Mouse (Mus musculus): ENCODE measurements around the gene Guca1b. TPM values are rescaled to one million over a fixed set of nuclear protein-coding genes. Genes with fewer than 3 reads are reported as not detected.

Gene Guca1b
- polyA plus RNA-seq (2012; rRNA removed), result 0.26 and 0.36 TPM in 2 replicates

DNA sequence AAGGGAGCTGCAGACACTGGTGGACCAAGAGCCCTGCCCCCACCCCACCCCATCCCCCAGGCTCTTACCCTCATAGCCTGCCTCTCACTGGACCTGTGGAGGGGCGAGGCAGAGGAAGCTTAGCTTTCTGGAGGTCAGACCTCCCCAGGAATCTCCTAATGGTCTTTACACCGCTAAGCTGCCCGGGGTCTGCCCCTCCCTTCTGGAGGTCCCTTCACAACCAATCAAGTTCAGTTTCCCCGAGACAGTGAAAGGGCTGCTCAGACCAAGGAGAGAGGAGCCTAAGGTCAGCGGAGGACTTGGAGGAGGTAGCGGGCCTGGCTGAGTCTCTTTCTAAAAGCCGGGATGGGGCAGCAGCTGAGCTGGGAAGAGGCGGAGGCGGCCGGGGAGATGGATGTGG lies at the start of gene Guca1b:
TSS of gene Guca1b (plus strand) at position 249 of the 400 bp plus-strand sequence.
- H3K4me1 ChIP-seq (ENCODE audit: control insufficient read depth, insufficient read depth, low read length), result peaks cover 2% of the 10 kb centered on the region
- no peak within 1 kb of the TSS for H3K27ac ChIP-seq (ENCODE audit: control insufficient read depth, insufficient read depth, low read depth, low read length)
- no peak within 1 kb of the TSS for H3K4me3 ChIP-seq (ENCODE audit: control insufficient read depth, low read depth, low read length)
- no peaks in the 10 kb centered on the region for H3K36me3 ChIP-seq (ENCODE audit: control insufficient read depth, insufficient read depth, low read length)
- TF ChIP-seq POLR2A (IDR thresholded peaks at IDR 0.05; ENCODE audit: control insufficient read depth, low read depth, low read length), result no peak
- TF ChIP-seq CTCF (IDR thresholded peaks at IDR 0.05; ENCODE audit: control insufficient read depth, insufficient read depth, insufficient replicate concordance, low read depth, low read length), result no peak
- no peaks in the 10 kb centered on the region for H3K27me3 ChIP-seq (ENCODE audit: control insufficient read depth, insufficient read depth, low read length)

DNA sequence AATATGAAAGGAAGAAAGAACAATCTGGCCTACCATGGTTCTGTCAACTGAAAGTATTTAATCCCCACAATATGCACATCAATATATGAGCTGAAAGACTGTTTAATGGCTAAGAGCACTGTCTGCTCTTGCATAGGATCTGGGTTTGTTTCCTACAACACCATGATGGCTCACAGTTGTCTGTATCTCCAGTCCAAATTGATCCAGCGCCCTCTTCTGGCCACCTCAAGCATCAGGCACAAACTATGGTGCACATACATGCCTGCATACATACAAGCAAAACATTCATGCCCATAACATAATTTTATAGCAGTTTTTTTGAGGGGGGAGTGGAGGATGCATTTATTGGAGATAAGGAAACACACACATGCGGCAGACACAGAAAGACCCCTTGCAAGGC lies 42.1 kb upstream of the Guca1b start:
- Histone ChIP-seq H3K27ac (ENCODE audit: control insufficient read depth, insufficient read depth, low read depth, low read length) (no peak overlapping the region), H3K4me1 (ENCODE audit: control insufficient read depth, insufficient read depth, low read length) (no peaks in the 10 kb centered on the region), H3K36me3 (ENCODE audit: control insufficient read depth, insufficient read depth, low read length) (no peaks in the 10 kb centered on the region), H3K27me3 (ENCODE audit: control insufficient read depth, insufficient read depth, low read length) (no peaks in the 10 kb centered on the region), H3K4me3 (ENCODE audit: control insufficient read depth, low read depth, low read length) (no peak overlapping the region)
- TF ChIP-seq CTCF (IDR thresholded peaks at IDR 0.05; ENCODE audit: control insufficient read depth, insufficient read depth, insufficient replicate concordance, low read depth, low read length), result no peak
- no peak for TF ChIP-seq POLR2A (IDR thresholded peaks at IDR 0.05; ENCODE audit: control insufficient read depth, low read depth, low read length)

DNA sequence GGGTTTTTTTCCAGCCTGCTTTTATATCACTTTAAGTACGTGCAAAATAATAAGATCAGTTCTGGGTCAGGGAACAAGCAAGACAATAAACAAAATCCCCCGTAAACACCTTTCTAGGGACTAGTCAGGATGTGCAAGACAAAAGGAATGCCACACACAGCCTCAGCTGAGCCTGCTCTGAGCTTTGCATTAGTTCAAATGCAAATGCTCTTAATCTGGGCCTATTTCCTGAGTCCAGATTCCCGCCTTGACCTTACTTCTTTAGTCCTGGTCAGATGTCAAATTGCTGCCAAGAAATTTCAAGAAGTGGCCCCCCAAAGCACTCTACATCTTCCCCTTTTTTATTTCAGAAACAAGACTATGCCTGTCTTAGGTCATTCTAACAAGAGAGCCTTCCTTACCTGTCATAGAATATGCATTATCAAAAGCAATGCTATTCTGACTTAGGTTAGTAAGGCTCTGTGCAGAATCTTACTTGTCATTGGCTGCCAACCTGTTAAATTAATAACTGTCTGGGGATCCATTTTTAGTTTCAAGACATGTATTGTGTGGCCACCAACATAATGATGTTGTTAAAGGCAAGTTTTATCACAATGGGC lies 35.4 kb upstream of the Guca1b start:
- H3K36me3 ChIP-seq (ENCODE audit: control insufficient read depth, insufficient read depth, low read length), result no peaks in the 10 kb centered on the region
- TF ChIP-seq POLR2A (IDR thresholded peaks at IDR 0.05; ENCODE audit: control insufficient read depth, low read depth, low read length) (no peak), CTCF (IDR thresholded peaks at IDR 0.05; ENCODE audit: control insufficient read depth, insufficient read depth, insufficient replicate concordance, low read depth, low read length) (no peak)
- H3K4me3 ChIP-seq (ENCODE audit: control insufficient read depth, low read depth, low read length), result no peak overlapping the region
- H3K4me1 ChIP-seq (ENCODE audit: control insufficient read depth, insufficient read depth, low read length), result no peaks in the 10 kb centered on the region
- H3K27me3 ChIP-seq (ENCODE audit: control insufficient read depth, insufficient read depth, low read length), result no peaks in the 10 kb centered on the region
- no peak overlapping the region for H3K27ac ChIP-seq (ENCODE audit: control insufficient read depth, insufficient read depth, low read depth, low read length)

DNA sequence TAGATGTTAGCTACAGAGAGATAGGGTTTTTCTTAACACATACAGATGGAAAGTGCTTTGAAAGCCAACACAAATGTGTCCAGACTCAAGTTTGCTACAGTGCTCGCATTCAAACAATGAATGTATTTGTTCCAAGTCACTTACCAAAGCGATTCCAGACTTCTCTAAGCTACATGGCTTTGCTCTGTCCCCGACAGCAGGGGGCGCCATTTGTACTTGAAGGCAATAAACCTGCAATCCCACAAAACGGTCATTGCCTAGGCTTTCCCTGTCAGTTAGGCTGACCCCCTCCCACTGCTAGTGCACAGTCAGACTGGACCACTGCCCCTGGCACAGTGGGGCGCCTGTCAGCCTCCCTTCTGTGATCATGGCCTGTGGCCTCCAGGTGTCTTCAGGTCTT lies 25.2 kb upstream of the Guca1b start:
- peaks cover 5% of the 10 kb centered on the region for H3K4me1 ChIP-seq (ENCODE audit: control insufficient read depth, insufficient read depth, low read length)
- H3K27me3 ChIP-seq (ENCODE audit: control insufficient read depth, insufficient read depth, low read length), result no peaks in the 10 kb centered on the region
- TF ChIP-seq POLR2A (IDR thresholded peaks at IDR 0.05; ENCODE audit: control insufficient read depth, low read depth, low read length) (no peak), CTCF (IDR thresholded peaks at IDR 0.05; ENCODE audit: control insufficient read depth, insufficient read depth, insufficient replicate concordance, low read depth, low read length) (peak; percentile 74; the same call in 1 of the 2 replicates)
- no peak overlapping the region for H3K27ac ChIP-seq (ENCODE audit: control insufficient read depth, insufficient read depth, low read depth, low read length)
- no peak overlapping the region for H3K4me3 ChIP-seq (ENCODE audit: control insufficient read depth, low read depth, low read length)
- H3K36me3 ChIP-seq (ENCODE audit: control insufficient read depth, insufficient read depth, low read length), result no peaks in the 10 kb centered on the region

DNA sequence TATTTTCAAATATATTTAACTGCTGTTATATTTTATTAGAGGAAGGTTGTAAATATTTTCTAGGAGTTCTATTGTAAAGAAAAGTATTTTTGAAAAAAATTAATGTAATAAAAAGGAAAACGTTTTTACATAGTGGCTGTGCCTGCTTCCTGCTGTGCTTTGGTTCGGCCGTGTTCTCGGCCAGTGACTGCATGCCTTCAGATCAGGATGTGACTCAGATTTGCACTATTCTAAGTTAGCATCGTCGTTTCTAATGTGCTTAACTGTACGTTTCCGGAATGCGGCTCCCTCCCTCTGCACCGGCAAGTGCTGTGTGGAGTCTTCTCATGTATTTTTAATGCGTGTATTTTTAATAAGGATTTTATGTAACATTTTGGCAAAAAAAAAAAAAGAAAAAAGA lies 23.9 kb upstream of the Guca1b start:
- Histone ChIP-seq H3K27ac (ENCODE audit: control insufficient read depth, insufficient read depth, low read depth, low read length) (no peak overlapping the region), H3K4me1 (ENCODE audit: control insufficient read depth, insufficient read depth, low read length) (peaks cover 5% of the 10 kb centered on the region), H3K4me3 (ENCODE audit: control insufficient read depth, low read depth, low read length) (no peak overlapping the region), H3K27me3 (ENCODE audit: control insufficient read depth, insufficient read depth, low read length) (no peaks in the 10 kb centered on the region), H3K36me3 (ENCODE audit: control insufficient read depth, insufficient read depth, low read length) (no peaks in the 10 kb centered on the region)
- TF ChIP-seq CTCF (IDR thresholded peaks at IDR 0.05; ENCODE audit: control insufficient read depth, insufficient read depth, insufficient replicate concordance, low read depth, low read length) (no peak), POLR2A (IDR thresholded peaks at IDR 0.05; ENCODE audit: control insufficient read depth, low read depth, low read length) (no peak)

DNA sequence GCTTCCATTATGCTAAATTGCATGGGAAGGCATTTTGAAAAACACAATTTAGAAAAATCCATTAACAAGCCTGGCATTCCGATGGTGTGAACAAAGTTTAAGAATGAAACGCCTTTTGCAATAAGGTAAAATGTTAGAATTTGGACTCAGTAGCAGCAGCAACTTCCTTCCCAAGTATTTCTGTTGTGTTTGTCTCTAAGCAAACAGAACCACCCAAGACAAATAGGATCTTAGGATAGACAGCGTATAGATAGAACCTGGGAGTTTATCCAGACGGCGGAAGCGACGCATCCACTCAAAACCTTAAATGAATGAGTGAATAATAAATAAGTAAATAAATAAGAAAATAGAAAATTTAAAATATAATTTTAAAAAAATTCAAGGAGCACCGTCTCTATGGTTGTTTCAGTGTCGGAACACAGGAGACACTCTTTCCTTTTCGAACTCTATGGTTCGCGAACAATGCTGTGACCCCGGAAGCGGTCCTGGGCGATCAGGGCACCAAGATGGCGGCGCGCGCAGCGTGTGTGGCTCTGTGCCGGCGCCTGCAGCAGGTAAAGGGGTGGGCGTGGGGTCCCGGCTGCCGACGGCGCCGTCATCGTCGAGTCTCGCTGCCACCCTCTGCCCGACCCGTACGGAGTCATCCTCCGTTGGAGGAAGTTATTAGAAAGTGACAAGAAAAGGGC lies 16.6 kb upstream of the Guca1b start, which contains the start of gene Mrps10:
TSS of gene Mrps10 (plus strand) at position 487 of the 686 bp plus-strand sequence.
- no peaks in the 10 kb centered on the region; the same call in 1 of the 2 replicates for H3K36me3 ChIP-seq (ENCODE audit: control insufficient read depth, insufficient read depth, low read length)
- peak within 1 kb of the TSS; percentile 68 for H3K27ac ChIP-seq (ENCODE audit: control insufficient read depth, insufficient read depth, low read depth, low read length)
- H3K4me3 ChIP-seq (ENCODE audit: control insufficient read depth, low read depth, low read length), result peak within 1 kb of the TSS; percentile 94
- peaks cover 3% of the 10 kb centered on the region for H3K4me1 ChIP-seq (ENCODE audit: control insufficient read depth, insufficient read depth, low read length)
- no peaks in the 10 kb centered on the region for H3K27me3 ChIP-seq (ENCODE audit: control insufficient read depth, insufficient read depth, low read length)
- TF ChIP-seq POLR2A (IDR thresholded peaks at IDR 0.05; ENCODE audit: control insufficient read depth, low read depth, low read length) (peak; percentile 86), CTCF (IDR thresholded peaks at IDR 0.05; ENCODE audit: control insufficient read depth, insufficient read depth, insufficient replicate concordance, low read depth, low read length) (no peak)

DNA sequence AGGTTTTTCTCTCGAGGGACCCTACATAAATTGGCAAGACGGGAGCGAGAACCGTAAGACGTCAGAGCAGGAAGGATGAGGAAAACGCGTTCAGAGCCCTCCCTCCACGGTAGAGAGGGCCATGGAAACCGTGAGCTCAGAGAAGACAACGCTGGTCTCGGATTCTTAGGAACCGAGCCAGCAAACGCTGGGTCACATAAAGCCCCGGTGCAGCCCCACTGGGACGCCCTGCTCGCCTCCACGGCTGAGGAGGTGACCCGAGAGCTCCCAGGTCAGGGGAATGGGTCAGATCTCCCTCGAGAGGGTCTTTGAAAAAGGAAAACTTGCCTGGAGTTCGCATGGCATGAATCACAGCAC lies 16.1 kb upstream of the Guca1b start:
- Histone ChIP-seq H3K27ac (ENCODE audit: control insufficient read depth, insufficient read depth, low read depth, low read length) (peak overlapping the region; percentile 68), H3K4me1 (ENCODE audit: control insufficient read depth, insufficient read depth, low read length) (peaks cover 3% of the 10 kb centered on the region), H3K4me3 (ENCODE audit: control insufficient read depth, low read depth, low read length) (peak overlapping the region; percentile 94), H3K27me3 (ENCODE audit: control insufficient read depth, insufficient read depth, low read length) (no peaks in the 10 kb centered on the region), H3K36me3 (ENCODE audit: control insufficient read depth, insufficient read depth, low read length) (no peaks in the 10 kb centered on the region; the same call in 1 of the 2 replicates)
- TF ChIP-seq POLR2A (IDR thresholded peaks at IDR 0.05; ENCODE audit: control insufficient read depth, low read depth, low read length), result no peak
- TF ChIP-seq CTCF (IDR thresholded peaks at IDR 0.05; ENCODE audit: control insufficient read depth, insufficient read depth, insufficient replicate concordance, low read depth, low read length), result no peak

Measured in testis, adult 2 months (tissue).